Mouse (Mus musculus): ENCODE results near the gene Ythdc1. TPM values are rescaled to one million over a fixed set of nuclear protein-coding genes. Genes with fewer than 3 reads are reported as not detected.
"Not testable (repeated sequence)": the region's sequence is repeated elsewhere in the genome, so short reads cannot be mapped to it uniquely, and the experiment has no call there.

The Ythdc1 gene
- polyA plus RNA-seq, 1 experiment from 2014 or later: 40.2 TPM

GRCm38 (mm10) chr5:86792249-86792648, 11.8 kb upstream of the Ythdc1 start:
- no peaks in the 10 kb centered on the region for H3K9me3 ChIP-seq (ENCODE audit: control insufficient read depth, low read length)
- H3K9ac ChIP-seq: no peak overlapping the region
- H3K4me1 ChIP-seq (replicated peaks; ENCODE audit: control insufficient read depth, insufficient read depth, low read length): no peaks in the 10 kb centered on the region
- H3K27me3 ChIP-seq (ENCODE audit: control insufficient read depth, insufficient read depth, low read length): no peaks in the 10 kb centered on the region
- no peaks in the 10 kb centered on the region for H3K36me3 ChIP-seq (replicated peaks; ENCODE audit: control insufficient read depth, insufficient read depth)
- H3K27ac ChIP-seq: no peak overlapping the region
- H3K4me2 ChIP-seq (replicated peaks): no peak overlapping the region
- ATAC-seq (ENCODE audit: low FRiP score) (no peak), DNase-seq (ENCODE audit: low spot score) (no peak)
- H3K4me3 ChIP-seq (replicated peaks; ENCODE audit: low read length): no peak overlapping the region
- WGBS: 72% methylated on average over 4 of the region's 4 CpGs

- no peak for DNase-seq (ENCODE audit: low spot score)
- Histone ChIP-seq H3K4me2 (replicated peaks) (no peak overlapping the region), H3K9ac (no peak overlapping the region), H3K4me1 (replicated peaks; ENCODE audit: control insufficient read depth, insufficient read depth, low read length) (no peaks in the 10 kb centered on the region), H3K9me3 (ENCODE audit: control insufficient read depth, low read length) (no peaks in the 10 kb centered on the region), H3K4me3 (replicated peaks; ENCODE audit: low read length) (no peak overlapping the region), H3K27me3 (ENCODE audit: control insufficient read depth, insufficient read depth, low read length) (no peaks in the 10 kb centered on the region), H3K27ac (no peak overlapping the region), H3K36me3 (replicated peaks; ENCODE audit: control insufficient read depth, insufficient read depth) (no peaks in the 10 kb centered on the region)
- ATAC-seq (ENCODE audit: low FRiP score): no peak
- WGBS: 79% methylated on average over 8 of the region's 8 CpGs
These were observed 11.2 kb upstream of the Ythdc1 start for GRCm38 (mm10) chr5:86792807-86793206.

GRCm38 (mm10) chr5:86816795-86817194, 12.8 kb downstream of the Ythdc1 start:
- Histone ChIP-seq H3K27me3 (ENCODE audit: control insufficient read depth, insufficient read depth, low read length) (no peaks in the 10 kb centered on the region), H3K9ac (no peak overlapping the region), H3K9me3 (ENCODE audit: control insufficient read depth, low read length) (no peaks in the 10 kb centered on the region), H3K4me3 (replicated peaks; ENCODE audit: low read length) (no peak overlapping the region), H3K36me3 (replicated peaks; ENCODE audit: control insufficient read depth, insufficient read depth) (peaks cover 44% of the 10 kb centered on the region), H3K4me1 (replicated peaks; ENCODE audit: control insufficient read depth, insufficient read depth, low read length) (no peaks in the 10 kb centered on the region), H3K4me2 (replicated peaks) (no peak overlapping the region), H3K27ac (no peak overlapping the region)
- no peak for DNase-seq (ENCODE audit: low spot score)
- no peak for ATAC-seq (ENCODE audit: low FRiP score)
- 86% methylated on average over 3 of the region's 3 CpGs for WGBS

- H3K9me3 ChIP-seq (ENCODE audit: control insufficient read depth, low read length); H3K4me2 ChIP-seq (replicated peaks); H3K4me3 ChIP-seq (replicated peaks; ENCODE audit: low read length); H3K27ac ChIP-seq; H3K4me1 ChIP-seq (replicated peaks; ENCODE audit: control insufficient read depth, insufficient read depth, low read length); H3K9ac ChIP-seq; ATAC-seq (ENCODE audit: low FRiP score); H3K27me3 ChIP-seq (ENCODE audit: control insufficient read depth, insufficient read depth, low read length); DNase-seq (ENCODE audit: low spot score): not testable (repeated sequence)
- peaks cover 43% of the 10 kb centered on the region for H3K36me3 ChIP-seq (replicated peaks; ENCODE audit: control insufficient read depth, insufficient read depth)
- 93% methylated on average over 4 of the region's 4 CpGs for WGBS
These were observed 32.4 kb downstream of the Ythdc1 start for GRCm38 (mm10) chr5:86836378-86836777.

- H3K27me3 ChIP-seq (ENCODE audit: control insufficient read depth, insufficient read depth, low read length): no peaks in the 10 kb centered on the region
- H3K9me3 ChIP-seq (ENCODE audit: control insufficient read depth, low read length): no peaks in the 10 kb centered on the region
- H3K4me1 ChIP-seq (replicated peaks; ENCODE audit: control insufficient read depth, insufficient read depth, low read length): no peaks in the 10 kb centered on the region
- H3K9ac ChIP-seq: no peak overlapping the region
- H3K36me3 ChIP-seq (replicated peaks; ENCODE audit: control insufficient read depth, insufficient read depth): peaks cover 34% of the 10 kb centered on the region
- 85% methylated on average over 1 of the region's 1 CpGs for WGBS
- no peak overlapping the region for H3K4me3 ChIP-seq (replicated peaks; ENCODE audit: low read length)
- ATAC-seq (ENCODE audit: low FRiP score): no peak
- no peak for DNase-seq (ENCODE audit: low spot score)
- no peak overlapping the region for H3K4me2 ChIP-seq (replicated peaks)
- no peak overlapping the region for H3K27ac ChIP-seq
These were observed 34.1 kb downstream of the Ythdc1 start for GRCm38 (mm10) chr5:86838110-86838509.

- no peak overlapping the region for H3K4me3 ChIP-seq (replicated peaks; ENCODE audit: low read length)
- no peaks in the 10 kb centered on the region for H3K4me1 ChIP-seq (replicated peaks; ENCODE audit: control insufficient read depth, insufficient read depth, low read length)
- H3K27me3 ChIP-seq (ENCODE audit: control insufficient read depth, insufficient read depth, low read length): no peaks in the 10 kb centered on the region
- H3K4me2 ChIP-seq (replicated peaks): no peak overlapping the region
- H3K27ac ChIP-seq: no peak overlapping the region
- ATAC-seq (ENCODE audit: low FRiP score) (0 out of 2 replicates have a peak, but pooled peaks have one; percentile 27), DNase-seq (ENCODE audit: low spot score) (no peak)
- no peaks in the 10 kb centered on the region for H3K9me3 ChIP-seq (ENCODE audit: control insufficient read depth, low read length)
- 82% methylated on average over 1 of the region's 1 CpGs for WGBS
- H3K36me3 ChIP-seq (replicated peaks; ENCODE audit: control insufficient read depth, insufficient read depth): peaks cover 26% of the 10 kb centered on the region
- no peak overlapping the region for H3K9ac ChIP-seq
These were observed 35.5 kb downstream of the Ythdc1 start for GRCm38 (mm10) chr5:86839472-86839871.

GRCm38 (mm10) chr5:86840207-86840606, 36.2 kb downstream of the Ythdc1 start:
- Histone ChIP-seq H3K27ac (no peak overlapping the region), H3K4me2 (replicated peaks) (no peak overlapping the region), H3K27me3 (ENCODE audit: control insufficient read depth, insufficient read depth, low read length) (no peaks in the 10 kb centered on the region), H3K9ac (no peak overlapping the region), H3K4me3 (replicated peaks; ENCODE audit: low read length) (no peak overlapping the region), H3K36me3 (replicated peaks; ENCODE audit: control insufficient read depth, insufficient read depth) (peaks cover 25% of the 10 kb centered on the region), H3K4me1 (replicated peaks; ENCODE audit: control insufficient read depth, insufficient read depth, low read length) (no peaks in the 10 kb centered on the region), H3K9me3 (ENCODE audit: control insufficient read depth, low read length) (no peaks in the 10 kb centered on the region)
- WGBS: 97% methylated on average over 2 of the region's 2 CpGs
- ATAC-seq (ENCODE audit: low FRiP score): no peak
- DNase-seq (ENCODE audit: low spot score): no peak

- ATAC-seq (ENCODE audit: low FRiP score); H3K9me3 ChIP-seq (ENCODE audit: control insufficient read depth, low read length); H3K27me3 ChIP-seq (ENCODE audit: control insufficient read depth, insufficient read depth, low read length); H3K27ac ChIP-seq; H3K4me3 ChIP-seq (replicated peaks; ENCODE audit: low read length); H3K4me1 ChIP-seq (replicated peaks; ENCODE audit: control insufficient read depth, insufficient read depth, low read length); H3K9ac ChIP-seq; H3K4me2 ChIP-seq (replicated peaks); DNase-seq (ENCODE audit: low spot score): not testable (repeated sequence)
- peaks cover 14% of the 10 kb centered on the region; the same call in 1 of the 2 replicates for H3K36me3 ChIP-seq (replicated peaks; ENCODE audit: control insufficient read depth, insufficient read depth)
These were observed 37.2 kb downstream of the Ythdc1 start for GRCm38 (mm10) chr5:86841261-86841660.

GRCm38 (mm10) chr5:86850104-86850503, 46.1 kb downstream of the Ythdc1 start:
- ATAC-seq (ENCODE audit: low FRiP score): no peak
- Histone ChIP-seq H3K4me2 (replicated peaks) (no peak overlapping the region), H3K9me3 (ENCODE audit: control insufficient read depth, low read length) (no peaks in the 10 kb centered on the region), H3K4me3 (replicated peaks; ENCODE audit: low read length) (no peak overlapping the region), H3K27me3 (ENCODE audit: control insufficient read depth, insufficient read depth, low read length) (no peaks in the 10 kb centered on the region), H3K36me3 (replicated peaks; ENCODE audit: control insufficient read depth, insufficient read depth) (no peaks in the 10 kb centered on the region), H3K27ac (no peak overlapping the region), H3K9ac (no peak overlapping the region), H3K4me1 (replicated peaks; ENCODE audit: control insufficient read depth, insufficient read depth, low read length) (no peaks in the 10 kb centered on the region)
- peak; percentile 75 for DNase-seq (ENCODE audit: low spot score)

GRCm38 (mm10) chr5:86851658-86852057, 47.6 kb downstream of the Ythdc1 start:
- no peaks in the 10 kb centered on the region for H3K9me3 ChIP-seq (ENCODE audit: control insufficient read depth, low read length)
- no peak overlapping the region for H3K4me2 ChIP-seq (replicated peaks)
- no peaks in the 10 kb centered on the region for H3K36me3 ChIP-seq (replicated peaks; ENCODE audit: control insufficient read depth, insufficient read depth)
- no peak overlapping the region for H3K27ac ChIP-seq
- no peaks in the 10 kb centered on the region for H3K27me3 ChIP-seq (ENCODE audit: control insufficient read depth, insufficient read depth, low read length)
- 48% methylated on average over 5 of the region's 5 CpGs for WGBS
- DNase-seq (ENCODE audit: low spot score): no peak
- H3K4me3 ChIP-seq (replicated peaks; ENCODE audit: low read length): no peak overlapping the region
- no peak overlapping the region for H3K9ac ChIP-seq
- ATAC-seq (ENCODE audit: low FRiP score): no peak
- H3K4me1 ChIP-seq (replicated peaks; ENCODE audit: control insufficient read depth, insufficient read depth, low read length): no peaks in the 10 kb centered on the region

Measured in hindbrain, embryonic 14.5 days (tissue).